Mouse (Mus musculus) spleen, adult 2 months (tissue): Measurements from ENCODE around the gene Asmt. TPM values are rescaled to one million over a fixed set of nuclear protein-coding genes. Genes with fewer than 3 reads are reported as not detected.

Source experiments
- DNase-seq, 2 experiments: peaks; one replicate each; pipeline versions ENCODE4 v3.0.0 to v3.0.0-alpha.2; 2012 to 2021; ENCODE audit warnings: low spot score in 2 of 2, low read depth in 1 of 2
- H3K27ac ChIP-seq: fragments of 200-500 bp; 2 replicates; pipeline ENCODE4 v1.5.1; 2012; ENCODE audit warnings: low read length, inconsistent platforms; ENCODE audit not compliant: insufficient read depth
- H3K27me3 ChIP-seq: fragments of 200-500 bp; 2 replicates; pipeline ENCODE4 v1.6.1; 2012; ENCODE audit warnings: mild to moderate bottlenecking, moderate library complexity, low read length, inconsistent platforms; ENCODE audit not compliant: control insufficient read depth, insufficient read depth
- H3K36me3 ChIP-seq: fragments of 200-500 bp; 2 replicates; pipeline ENCODE4 v1.6.1; 2012; ENCODE audit warnings: mild to moderate bottlenecking, low read length, inconsistent platforms; ENCODE audit not compliant: control insufficient read depth, insufficient read depth
- H3K4me1 ChIP-seq: fragments of 200-500 bp; 2 replicates; pipeline ENCODE4 v1.6.1; 2011; ENCODE audit warnings: inconsistent platforms; ENCODE audit not compliant: control insufficient read depth, insufficient read depth, insufficient read length
- H3K4me3 ChIP-seq: fragments of 200-500 bp; 2 replicates; pipeline ENCODE4 v1.5.1; 2011; ENCODE audit warnings: mild to moderate bottlenecking, inconsistent platforms; ENCODE audit not compliant: insufficient read depth, insufficient read length; ENCODE audit errors: extremely low read depth
- CTCF ChIP-seq: fragments of 200-500 bp; IDR thresholded peaks from 2 replicates; pipeline ENCODE4 v1.5.1; 2011; ENCODE audit warnings: mild to moderate bottlenecking, inconsistent platforms; ENCODE audit not compliant: insufficient read depth, insufficient read length, insufficient replicate concordance; ENCODE audit errors: extremely low read depth
- POLR2A ChIP-seq: fragments of 200-500 bp; IDR thresholded peaks from 2 replicates; pipeline ENCODE4 v1.6.1; 2011; ENCODE audit warnings: low read depth, low read length, inconsistent platforms
- WGBS: fragments of 180-500 bp; shearing (Covaris S2); methylation state at CpG from one replicate; pipeline ENCODE4 v1.1.7; 2018; 5-methylcytosine and 5-hydroxymethylcytosine counted together
- polyA plus RNA-seq: library from polyadenylated mRNA; depleted of rRNA; stranded (reverse); fragments of >200 nt; gene quantifications from 2 replicates; pipeline ENCODE4 v1.2.3, GENCODE M21; 2012

Gene Asmt
- polyA plus RNA-seq, 1 experiment, result not detected

DNA sequence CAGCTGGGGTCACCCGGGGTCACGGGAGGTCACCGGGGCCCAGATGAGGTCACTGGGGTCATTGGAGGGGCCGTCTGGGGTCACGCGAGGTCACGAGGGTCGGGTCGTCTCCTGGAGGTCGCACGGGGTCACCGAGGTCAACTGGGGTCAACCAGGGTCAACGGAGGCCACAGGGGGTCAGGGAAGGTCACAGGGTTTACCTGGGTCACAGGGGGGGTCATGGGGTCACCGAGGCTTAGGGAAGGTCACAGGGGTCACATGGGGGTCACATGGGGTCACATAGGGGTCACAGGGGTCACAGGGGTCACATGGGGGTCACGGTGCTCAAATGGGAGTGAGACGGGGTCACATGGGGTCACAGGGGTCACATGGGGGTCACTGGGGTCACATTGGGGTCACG is 4.8 kb downstream of the Asmt start:
- Histone ChIP-seq H3K36me3 (peaks cover 2% of the 10 kb centered on the region; the same call in 1 of the 2 replicates), H3K27ac (no peak overlapping the region), H3K4me1 (no peaks in the 10 kb centered on the region), H3K4me3 (no peak overlapping the region), H3K27me3 (no peaks in the 10 kb centered on the region)
- DNase-seq, result no peak
- WGBS, result 97% methylated on average over 17 of the region's 17 CpGs
- TF ChIP-seq POLR2A (no peak), CTCF (no peak)

DNA sequence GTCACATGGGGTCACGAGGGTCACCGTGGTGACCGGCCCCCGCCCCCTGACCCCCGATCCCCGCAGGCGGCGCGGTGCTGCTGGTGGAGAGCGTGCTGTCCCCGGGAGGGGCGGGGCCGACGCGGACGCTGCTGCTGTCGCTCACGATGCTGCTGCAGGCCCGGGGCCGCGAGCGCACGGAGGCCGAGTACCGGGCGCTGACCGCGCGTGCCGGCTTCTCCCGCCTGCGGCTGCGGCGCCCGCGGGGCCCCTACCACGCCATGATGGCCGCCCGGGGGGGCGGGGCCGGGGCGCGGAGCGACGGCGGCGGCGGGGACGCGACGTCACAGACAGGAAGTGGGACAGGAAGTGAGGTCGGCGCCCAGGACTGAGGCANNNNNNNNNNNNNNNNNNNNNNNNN is 5.2 kb downstream of the Asmt start:
- Histone ChIP-seq H3K36me3 (peaks cover 2% of the 10 kb centered on the region; the same call in 1 of the 2 replicates), H3K27ac (no peak overlapping the region), H3K4me1 (no peaks in the 10 kb centered on the region), H3K4me3 (no peak overlapping the region), H3K27me3 (no peaks in the 10 kb centered on the region)
- no peak for DNase-seq
- TF ChIP-seq POLR2A (no peak), CTCF (no peak)
- WGBS, result 98% methylated on average over 53 of the region's 53 CpGs
